Mouse (Mus musculus) megakaryocyte, embryonic 14.5 days (primary cell): ENCODE data around the gene Ccl26.

Experiments
- FLI1 ChIP-seq: IDR thresholded peaks from 2 replicates; pipeline ENCODE4 v1.6.1; 2012; ENCODE audit warnings: low read length, inconsistent platforms, mixed read lengths
- GATA1 ChIP-seq: IDR thresholded peaks from 3 replicates; pipeline ENCODE4 v1.6.1; 2012; ENCODE audit warnings: mixed read lengths, low read length, inconsistent platforms, borderline replicate concordance

- TF ChIP-seq GATA1 (no peak), FLI1 (no peak)
Measured at GRCm38 (mm10) chr5:135607581-135607980, 44.2 kb upstream of the Ccl26 start.
